Mouse (Mus musculus): ENCODE data around the gene Zfp518a.
A peak's percentile ranks its signal among the peaks of the same experiment; 100 is the strongest.

Gene Zfp518a

GRCm38 (mm10) chr19:40894519-40895392, at the start of gene Zfp518a:
Zfp518a (plus strand) TSS chr19:40894705.
- DNase-seq (ENCODE audit: low spot score in 2 of 2), result peak; percentile 81 to 82

- no peak for DNase-seq (ENCODE audit: low spot score in 2 of 2)
Measured at GRCm38 (mm10) chr19:40844731-40845130, 49.8 kb upstream of the Zfp518a start.

- DNase-seq (ENCODE audit: low spot score in 2 of 2), result no peak
Measured at GRCm38 (mm10) chr19:40849391-40849790, 45.1 kb upstream of the Zfp518a start.

- DNase-seq (ENCODE audit: low spot score in 2 of 2), result no peak
Measured at GRCm38 (mm10) chr19:40859555-40859954, 35.0 kb upstream of the Zfp518a start.

- DNase-seq (ENCODE audit: low spot score in 2 of 2), result no peak
Measured at GRCm38 (mm10) chr19:40868284-40868683, 26.2 kb upstream of the Zfp518a start.

- DNase-seq (ENCODE audit: low spot score in 2 of 2), result no peak
Measured at GRCm38 (mm10) chr19:40869425-40870105, 24.9 kb upstream of the Zfp518a start.

- DNase-seq (ENCODE audit: low spot score in 2 of 2), result peak; percentile 72 to 81
Measured at GRCm38 (mm10) chr19:40872955-40873665, 21.4 kb upstream of the Zfp518a start.

GRCm38 (mm10) chr19:40881700-40882099, 12.8 kb upstream of the Zfp518a start:
- no peak for DNase-seq (ENCODE audit: low spot score in 2 of 2)

GRCm38 (mm10) chr19:40888887-40889286, 5.6 kb upstream of the Zfp518a start:
- no peak for DNase-seq (ENCODE audit: low spot score in 2 of 2)

GRCm38 (mm10) chr19:40894071-40894506, 416 bp upstream of the Zfp518a start:
- DNase-seq (ENCODE audit: low spot score in 2 of 2), result no peak

- DNase-seq (ENCODE audit: low spot score in 2 of 2), result no peak
Measured at GRCm38 (mm10) chr19:40895393-40895703, 843 bp downstream of the Zfp518a start.

- no peak for DNase-seq (ENCODE audit: low spot score in 2 of 2)
Measured at GRCm38 (mm10) chr19:40931581-40932369, 37.3 kb downstream of the Zfp518a start.

- DNase-seq (ENCODE audit: low spot score in 2 of 2), result no peak
Measured at GRCm38 (mm10) chr19:40935376-40935775, 40.9 kb downstream of the Zfp518a start.

- DNase-seq (ENCODE audit: low spot score in 2 of 2), result no peak
Measured at GRCm38 (mm10) chr19:40936038-40936437, 41.5 kb downstream of the Zfp518a start.

GRCm38 (mm10) chr19:40943552-40943951, 49.0 kb downstream of the Zfp518a start:
- DNase-seq (ENCODE audit: low spot score in 2 of 2), result no peak

- no peak for DNase-seq (ENCODE audit: low spot score in 2 of 2)
Measured at GRCm38 (mm10) chr19:40946937-40947577, 52.6 kb downstream of the Zfp518a start.

- no peak for DNase-seq (ENCODE audit: low spot score in 2 of 2)
Measured at GRCm38 (mm10) chr19:40958981-40959380, 64.5 kb downstream of the Zfp518a start.

GRCm38 (mm10) chr19:40962988-40963387, 68.5 kb downstream of the Zfp518a start:
- peak in 1 of 2 experiments; percentile 40 for DNase-seq (ENCODE audit: low spot score in 2 of 2)

GRCm38 (mm10) chr19:40964367-40964891, 69.9 kb downstream of the Zfp518a start:
- DNase-seq (ENCODE audit: low spot score in 2 of 2), result no peak

- DNase-seq (ENCODE audit: low spot score in 2 of 2), result no peak
Measured at GRCm38 (mm10) chr19:40964936-40965850, 70.7 kb downstream of the Zfp518a start.

All from urinary bladder, postnatal 36 days (tissue).